Mouse (Mus musculus) liver (tissue): Measurements from ENCODE around the gene Ltb4r1.

Experiments used
- DNase-seq: peaks from one replicate; pipeline ENCODE4 v3.0.0-alpha.2; 2020; ENCODE audit warnings: mixed read lengths

Gene Ltb4r1

GRCm38 (mm10) chr14:55787731-55788130, 22.0 kb downstream of the Ltb4r1 start:
- DNase-seq: no peak

GRCm38 (mm10) chr14:55788256-55789050, 22.7 kb downstream of the Ltb4r1 start, which contains the start of gene Ripk3:
Gene Ripk3, minus strand, starts transcription at chr14:55788865.
- peak; percentile 74 for DNase-seq

- no peak for DNase-seq
Observed at GRCm38 (mm10) chr14:55793461-55793860, 27.7 kb downstream of the Ltb4r1 start.

- DNase-seq: no peak
Observed at GRCm38 (mm10) chr14:55793946-55794345, 28.2 kb downstream of the Ltb4r1 start.

- peak; percentile 23 for DNase-seq
Observed at GRCm38 (mm10) chr14:55795380-55796163, 29.8 kb downstream of the Ltb4r1 start.

GRCm38 (mm10) chr14:55814885-55815284, 49.1 kb downstream of the Ltb4r1 start:
- DNase-seq: peak; percentile 47

- DNase-seq: peak; percentile 37
Observed at GRCm38 (mm10) chr14:55815310-55815751, 49.6 kb downstream of the Ltb4r1 start.
